Mouse (Mus musculus): ENCODE measurements around the gene Gna15.

Gene Gna15

GRCm38 (mm10) chr10:81495151-81495550 is 28.9 kb downstream of the Gna15 start:
- no peak for DNase-seq (ENCODE audit: low read depth)

GRCm38 (mm10) chr10:81494260-81495041 is 29.6 kb downstream of the Gna15 start:
- DNase-seq (ENCODE audit: low read depth): peak; percentile 72

GRCm38 (mm10) chr10:81493601-81494220 is 30.3 kb downstream of the Gna15 start:
- DNase-seq (ENCODE audit: low read depth): peak; percentile 65

GRCm38 (mm10) chr10:81492606-81493240 is 31.3 kb downstream of the Gna15 start:
- DNase-seq (ENCODE audit: low read depth): no peak

GRCm38 (mm10) chr10:81491018-81491417 is 33.0 kb downstream of the Gna15 start:
- no peak for DNase-seq (ENCODE audit: low read depth)

- no peak for DNase-seq (ENCODE audit: low read depth)
Observed at GRCm38 (mm10) chr10:81489941-81490340, 34.1 kb downstream of the Gna15 start.

GRCm38 (mm10) chr10:81488081-81488480 is 35.9 kb downstream of the Gna15 start:
- DNase-seq (ENCODE audit: low read depth): no peak

- no peak for DNase-seq (ENCODE audit: low read depth)
Observed at GRCm38 (mm10) chr10:81486496-81486895, 37.5 kb downstream of the Gna15 start.

- DNase-seq (ENCODE audit: low read depth): no peak
Observed at GRCm38 (mm10) chr10:81485479-81486018, 38.5 kb downstream of the Gna15 start.

GRCm38 (mm10) chr10:81485060-81485449 is 39.0 kb downstream of the Gna15 start:
- DNase-seq (ENCODE audit: low read depth): peak; percentile 65

GRCm38 (mm10) chr10:81484441-81485059 is 39.5 kb downstream of the Gna15 start:
- no peak for DNase-seq (ENCODE audit: low read depth)

GRCm38 (mm10) chr10:81483983-81484382 is 40.0 kb downstream of the Gna15 start:
- peak; percentile 71 for DNase-seq (ENCODE audit: low read depth)

GRCm38 (mm10) chr10:81482533-81482889 is 41.5 kb downstream of the Gna15 start, which contains the start of gene Celf5:
Celf5 (minus strand) TSS chr10:81482709.
- peak; percentile 36 for DNase-seq (ENCODE audit: low read depth)

- no peak for DNase-seq (ENCODE audit: low read depth)
Observed at GRCm38 (mm10) chr10:81481605-81482532, 42.2 kb downstream of the Gna15 start.

GRCm38 (mm10) chr10:81474461-81474860 is 49.6 kb downstream of the Gna15 start:
- DNase-seq (ENCODE audit: low read depth): no peak

GRCm38 (mm10) chr10:81473003-81473451 is 51.0 kb downstream of the Gna15 start:
- no peak for DNase-seq (ENCODE audit: low read depth)

- DNase-seq (ENCODE audit: low read depth): no peak
Observed at GRCm38 (mm10) chr10:81472403-81473002, 51.5 kb downstream of the Gna15 start.

GRCm38 (mm10) chr10:81470454-81470853 is 53.6 kb downstream of the Gna15 start:
- no peak for DNase-seq (ENCODE audit: low read depth)

- DNase-seq (ENCODE audit: low read depth): no peak
Observed at GRCm38 (mm10) chr10:81469253-81469652, 54.8 kb downstream of the Gna15 start.

- no peak for DNase-seq (ENCODE audit: low read depth)
Observed at GRCm38 (mm10) chr10:81467670-81468235, 56.3 kb downstream of the Gna15 start.

Data from 416B (cell line).